Mouse (Mus musculus) forebrain, postnatal 0 days (tissue): ENCODE data around the gene Klhl26. TPM values are rescaled to one million over a fixed set of nuclear protein-coding genes. Genes with fewer than 3 reads are reported as not detected.

Source experiments
- ATAC-seq: fragments of 200-750 bp; cut with Nextera tagmentation; 2 replicates; pipeline ENCODE4 v1.8.0; 2017; ENCODE audit warnings: mild to moderate bottlenecking, moderate library complexity
- DNase-seq: peaks from one replicate; pipeline ENCODE4 v3.0.0-alpha.2; 2015
- H3K27ac ChIP-seq: fragments of 300-500 bp; sonication (generic); 2 replicates; pipeline ENCODE4 v1.5.1; 2014; ENCODE audit warnings: low read depth, mild to moderate bottlenecking, antibody characterized with exemption, low read length, moderate library complexity, mixed read lengths
- H3K27me3 ChIP-seq: fragments of 300-500 bp; sonication (generic); 2 replicates; pipeline ENCODE4 v1.6.1; 2014; ENCODE audit warnings: mild to moderate bottlenecking, low read length, mixed read lengths; ENCODE audit not compliant: insufficient read depth
- H3K36me3 ChIP-seq: fragments of 300-500 bp; sonication (generic); 2 replicates; pipeline ENCODE4 v1.6.1; 2014; ENCODE audit warnings: mild to moderate bottlenecking, moderate library complexity; ENCODE audit not compliant: insufficient read depth
- H3K4me1 ChIP-seq: fragments of 300-500 bp; sonication (generic); 2 replicates; pipeline ENCODE4 v1.6.1; 2014; ENCODE audit warnings: antibody characterized with exemption; ENCODE audit not compliant: insufficient read depth
- H3K4me2 ChIP-seq: fragments of 300-500 bp; sonication (generic); 2 replicates; pipeline ENCODE4 v1.6.1; 2014; ENCODE audit warnings: low read depth, mild to moderate bottlenecking, moderate library complexity
- H3K4me3 ChIP-seq: fragments of 300-500 bp; sonication (generic); 2 replicates; pipeline ENCODE4 v1.5.1; 2014; ENCODE audit warnings: low read depth, low read length, mixed read lengths
- H3K9ac ChIP-seq: fragments of 300-500 bp; sonication (generic); 2 replicates; pipeline ENCODE4 v1.6.1; 2014; ENCODE audit warnings: mild to moderate bottlenecking
- H3K9me3 ChIP-seq: fragments of 300-500 bp; sonication (generic); 2 replicates; pipeline ENCODE4 v1.6.1; 2016; ENCODE audit warnings: low read length
- CTCF ChIP-seq: sonication (generic); IDR thresholded peaks from 2 replicates; pipeline ENCODE4 v1.5.1; 2016; ENCODE audit warnings: antibody characterized with exemption, control low read depth, low read depth
- WGBS: fragments of 180-500 bp; shearing (Covaris S2); extraction: QIAGEN DNeasy Blood & Tissue Kit; methylation state at CpG from one replicate; pipeline ENCODE4 v1.1.7; 2014; 5-methylcytosine and 5-hydroxymethylcytosine counted together
- polyA plus RNA-seq: library from polyadenylated mRNA; unstranded; fragments of >200 nt; fragmentation: Nextera tagmentation; extraction: Ambion mirVana; gene quantifications from 2 replicates; pipeline ENCODE4 v1.2.1, GENCODE M21; 2015
- total RNA-seq: library from RNA; depleted of rRNA; stranded (reverse); fragments of >200 nt; gene quantifications from 2 replicates; pipeline ENCODE4 v1.2.3, GENCODE M21; 2014

Klhl26 gene
- total and polyA plus RNA-seq, 2 experiments from 2014 or later, result 34.8 to 35.3 TPM

DNA sequence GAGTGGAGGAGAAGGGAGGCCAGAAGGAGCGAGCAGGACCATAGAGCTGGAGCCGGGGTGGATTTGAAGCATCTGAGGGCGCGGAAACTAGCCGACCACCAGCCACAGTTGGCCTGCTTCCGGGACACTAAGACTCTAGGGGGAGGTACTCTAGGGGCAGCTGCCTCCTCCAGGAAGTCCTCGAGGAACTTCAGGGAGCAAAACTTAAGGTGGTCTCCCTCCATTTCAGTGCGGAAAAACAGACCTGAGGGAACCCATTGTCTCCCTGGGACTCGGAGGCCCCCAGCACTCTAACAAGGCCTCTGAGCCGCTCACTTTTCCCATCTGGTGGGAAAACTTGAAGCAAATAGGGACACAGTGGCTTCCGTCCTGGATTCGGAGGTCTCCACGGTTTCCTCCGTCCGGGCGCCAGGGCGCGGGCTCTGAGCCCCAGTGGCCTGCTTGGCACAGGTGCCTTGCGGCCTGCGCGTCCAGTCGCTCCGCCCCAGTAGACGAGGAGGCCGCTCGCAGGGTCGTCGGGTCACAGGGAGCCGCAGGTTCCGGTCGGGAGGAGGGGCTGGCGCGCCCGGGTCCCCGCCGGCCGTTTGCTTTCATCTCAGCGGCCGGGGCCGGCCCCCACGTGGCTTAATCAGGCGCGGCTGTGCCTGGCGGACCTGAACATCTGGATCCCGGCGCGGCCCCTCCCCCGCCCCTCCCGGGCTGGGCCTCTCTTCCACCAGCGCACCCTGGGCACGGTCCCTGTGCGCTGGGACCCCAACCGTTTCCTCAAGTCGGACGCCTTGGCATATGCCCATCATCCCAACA, 11.4 kb upstream of the Klhl26 start:
- Histone ChIP-seq H3K27ac (no peak overlapping the region), H3K4me3 (peak overlapping the region; percentile 18), H3K27me3 (peaks cover 52% of the 10 kb centered on the region), H3K36me3 (peaks cover 15% of the 10 kb centered on the region; the same call in 1 of the 2 replicates), H3K9me3 (no peaks in the 10 kb centered on the region), H3K9ac (no peak overlapping the region), H3K4me2 (peak overlapping the region; percentile 80), H3K4me1 (no peaks in the 10 kb centered on the region; the same call in 1 of the 2 replicates)
- ATAC-seq (no peak), DNase-seq (no peak)
- 9% methylated on average over 54 of the region's 55 CpGs for WGBS
- TF ChIP-seq CTCF, result no peak

DNA sequence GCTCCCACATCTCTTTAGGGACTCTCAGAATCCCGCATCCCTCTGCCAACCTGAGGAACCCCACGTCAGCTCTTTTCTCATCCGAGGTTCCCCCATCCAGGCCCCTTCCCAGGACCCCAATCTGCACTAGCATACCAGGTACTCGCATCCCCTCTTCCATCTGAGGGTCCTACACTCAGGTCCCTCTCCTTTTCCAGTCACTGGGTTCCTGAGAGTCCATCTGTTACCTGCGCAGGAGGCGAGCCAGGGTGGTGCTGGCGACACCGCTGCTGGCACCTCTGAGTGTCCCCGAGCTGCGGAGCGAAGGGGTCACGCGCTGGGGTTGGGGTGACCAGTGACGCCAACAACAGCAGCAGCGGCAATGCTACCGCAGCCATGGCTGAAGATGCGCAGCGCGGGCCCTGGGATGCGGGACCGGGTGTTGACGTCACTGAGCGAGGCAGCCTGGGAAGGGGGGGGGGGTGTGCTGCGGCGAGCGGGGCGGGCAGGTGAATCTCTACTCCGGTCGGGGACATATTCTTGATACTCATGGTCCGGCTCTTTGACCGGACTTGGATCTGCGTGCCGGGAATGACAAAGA, 10.3 kb upstream of the Klhl26 start, which contains the start of gene Tmem59l:
Gene Tmem59l, minus strand, starts transcription at position 418 of the 580 bp plus-strand sequence.
- Histone ChIP-seq H3K9me3 (no peaks in the 10 kb centered on the region), H3K27ac (no peak within 1 kb of the TSS), H3K4me2 (peak within 1 kb of the TSS; percentile 80), H3K27me3 (peaks cover 43% of the 10 kb centered on the region), H3K9ac (peak within 1 kb of the TSS; percentile 85), H3K36me3 (peaks cover 15% of the 10 kb centered on the region; the same call in 1 of the 2 replicates), H3K4me1 (no peaks in the 10 kb centered on the region), H3K4me3 (peak within 1 kb of the TSS; percentile 61)
- ATAC-seq (peak; percentile 89), DNase-seq (peak; percentile 78)
- 5% methylated on average over 33 of the region's 33 CpGs for WGBS
- TF ChIP-seq CTCF, result no peak

DNA sequence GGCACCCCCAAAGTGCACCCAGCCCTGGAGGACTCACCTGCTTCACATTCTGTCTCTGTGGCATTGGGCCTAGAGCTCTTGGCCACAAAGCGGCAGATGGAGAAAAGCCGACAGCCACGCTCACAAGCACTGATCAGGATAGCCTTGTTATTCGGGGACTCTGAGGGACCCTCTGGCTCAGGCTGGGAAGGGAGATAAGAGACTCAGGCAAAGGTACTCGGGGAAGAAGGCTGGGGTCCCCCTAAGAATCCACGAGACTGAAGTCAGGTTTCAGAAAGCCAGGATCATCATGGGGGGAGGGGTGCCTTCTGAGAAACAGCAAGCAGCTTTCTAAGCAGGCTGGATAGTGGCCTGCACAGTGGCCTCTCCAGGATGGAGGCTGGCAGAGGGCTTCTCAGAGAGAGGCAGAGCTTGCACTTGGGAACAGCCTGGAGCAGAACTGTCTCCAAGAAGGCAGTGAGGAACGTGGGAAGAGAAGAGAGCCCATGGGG, 9.5 kb upstream of the Klhl26 start:
- Histone ChIP-seq H3K4me1 (no peaks in the 10 kb centered on the region), H3K9ac (peak overlapping the region; percentile 85), H3K4me3 (peak overlapping the region; percentile 61; the same call in 1 of the 2 replicates), H3K27me3 (peaks cover 35% of the 10 kb centered on the region), H3K27ac (no peak overlapping the region), H3K36me3 (peaks cover 15% of the 10 kb centered on the region; the same call in 1 of the 2 replicates), H3K9me3 (no peaks in the 10 kb centered on the region), H3K4me2 (peak overlapping the region; percentile 80)
- DNase-seq (no peak), ATAC-seq (0 out of 2 replicates have a peak, but pooled peaks have one; percentile 0)
- WGBS, result 47% methylated on average over 7 of the region's 7 CpGs
- no peak for TF ChIP-seq CTCF

DNA sequence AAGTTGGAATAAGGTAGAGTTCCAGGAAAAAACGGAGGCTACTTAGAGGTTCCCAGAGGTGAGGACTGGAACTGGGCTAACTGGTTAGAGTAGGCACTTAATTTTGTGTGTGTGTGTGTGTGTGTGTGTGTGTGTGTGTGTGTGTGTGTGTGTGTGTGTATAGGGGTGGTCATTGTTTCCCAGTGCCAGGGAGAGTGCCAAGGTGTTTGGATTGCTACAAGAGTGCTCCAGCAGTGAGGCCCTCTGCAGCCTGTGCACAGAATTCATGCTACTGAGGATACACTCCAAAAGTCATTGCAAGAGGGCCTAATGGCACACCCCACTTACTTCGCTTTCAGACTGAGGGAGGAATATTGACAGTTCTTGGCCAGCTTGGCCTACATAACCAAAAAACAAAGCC, 6.2 kb upstream of the Klhl26 start:
- ATAC-seq (no peak), DNase-seq (no peak)
- Histone ChIP-seq H3K4me1 (no peaks in the 10 kb centered on the region), H3K9me3 (no peaks in the 10 kb centered on the region), H3K9ac (no peak overlapping the region), H3K4me3 (no peak overlapping the region), H3K27me3 (peaks cover 3% of the 10 kb centered on the region), H3K4me2 (no peak overlapping the region), H3K27ac (no peak overlapping the region), H3K36me3 (peaks cover 15% of the 10 kb centered on the region; the same call in 1 of the 2 replicates)
- whole genome bisulfite sequencing, result 73% methylated on average over 2 of the region's 2 CpGs
- no peak for TF ChIP-seq CTCF

DNA sequence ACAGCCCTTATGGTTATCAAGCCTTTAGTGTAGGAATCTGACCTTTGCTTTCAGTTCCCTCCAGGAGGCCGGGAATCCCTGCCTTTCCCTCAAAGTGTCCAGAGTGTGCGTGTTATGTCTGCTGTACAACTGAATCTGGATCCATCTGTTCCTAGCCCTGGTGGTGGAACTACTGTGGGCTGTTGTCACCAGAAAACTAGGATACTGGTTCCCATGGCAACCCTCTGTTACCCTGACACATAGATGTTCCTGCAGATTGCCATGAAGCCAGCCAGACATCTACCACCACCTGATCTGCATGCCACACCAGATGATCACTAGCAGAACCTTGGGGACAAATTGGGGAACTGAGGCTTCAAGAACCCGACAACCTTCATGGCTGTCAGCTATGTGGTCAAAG, 5.1 kb upstream of the Klhl26 start:
- H3K36me3 ChIP-seq, result peaks cover 15% of the 10 kb centered on the region; the same call in 1 of the 2 replicates
- H3K4me1 ChIP-seq, result peaks cover 6% of the 10 kb centered on the region; the same call in 1 of the 2 replicates
- H3K9ac ChIP-seq, result no peak overlapping the region
- no peak overlapping the region for H3K4me2 ChIP-seq
- H3K9me3 ChIP-seq, result no peaks in the 10 kb centered on the region
- peak; percentile 45 for DNase-seq
- no peaks in the 10 kb centered on the region; the same call in 1 of the 2 replicates for H3K27me3 ChIP-seq
- H3K27ac ChIP-seq, result no peak overlapping the region
- peak; percentile 50 for ATAC-seq
- no peak for TF ChIP-seq CTCF
- WGBS, result 70% methylated on average over 3 of the region's 3 CpGs
- no peak overlapping the region for H3K4me3 ChIP-seq

DNA sequence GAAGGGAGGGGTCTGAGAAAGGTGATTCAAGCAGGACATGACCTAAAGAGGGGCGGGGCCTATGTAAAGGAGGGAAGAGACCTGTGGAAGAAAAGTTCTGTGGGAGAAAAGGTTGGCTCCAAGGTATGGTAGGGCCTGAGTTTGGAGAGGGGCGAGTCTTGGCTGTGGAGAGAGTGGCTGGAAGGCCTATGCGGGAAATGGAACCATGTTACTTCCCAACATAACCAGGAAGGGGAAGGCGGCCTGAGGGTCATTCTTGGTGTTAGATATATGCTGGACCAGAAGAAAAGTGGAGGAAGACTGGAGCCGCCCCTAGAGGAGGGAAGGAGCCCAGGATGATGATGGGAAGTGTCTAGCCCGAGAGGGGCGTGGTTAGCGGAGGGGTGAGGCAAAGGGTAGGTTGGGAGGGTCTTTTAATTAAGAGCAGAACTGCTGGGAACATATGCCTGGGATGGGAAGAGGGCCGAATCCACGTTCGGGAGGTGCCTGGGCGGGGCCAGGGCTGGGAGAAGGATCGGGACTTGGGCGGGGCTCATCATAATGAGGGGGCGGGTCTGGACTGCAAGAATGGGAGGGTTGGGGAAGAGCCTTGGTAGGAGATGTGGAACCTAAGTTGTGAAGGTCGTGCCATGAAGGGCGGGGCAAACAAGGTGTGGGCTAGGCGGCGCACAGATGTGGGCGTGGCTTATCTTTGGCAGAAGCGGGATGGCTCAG, 658 bp upstream of the Klhl26 start:
- 3% methylated on average over 21 of the region's 21 CpGs for WGBS
- no peak for TF ChIP-seq CTCF

More for the DNA sequence above, 658 bp upstream of the Klhl26 start:
- H3K27me3 ChIP-seq, result no peaks in the 10 kb centered on the region; the same call in 1 of the 2 replicates
- no peak overlapping the region for H3K27ac ChIP-seq
- ATAC-seq (peak; percentile 2), DNase-seq (no peak)
- H3K4me2 ChIP-seq, result peak overlapping the region; percentile 64
- no peaks in the 10 kb centered on the region for H3K9me3 ChIP-seq
- H3K9ac ChIP-seq, result peak overlapping the region; percentile 87
- no peaks in the 10 kb centered on the region; the same call in 1 of the 2 replicates for H3K36me3 ChIP-seq
- H3K4me3 ChIP-seq, result peak overlapping the region; percentile 69
- peaks cover 6% of the 10 kb centered on the region; the same call in 1 of the 2 replicates for H3K4me1 ChIP-seq
